9 mouse cellular contexts compared by ENCODE assay signal in genomic region chr2:157068701-157069354, GRCm38 (mm10). TPM values are rescaled to one million over a fixed set of nuclear protein-coding genes. Genes with fewer than 3 reads are reported as not detected.
DNase-seq lines count a peak whose midpoint lies in the region; ATAC-seq and TF ChIP-seq lines count a peak whose summit lies in the region.
"Had no signal": no experiment of that assay in that cellular context is flagged by ENCODE, and none has a peak within 500 bp of the region (broad histone marks: within the 10 kb centered on the region; RNA-seq: fewer than 3 reads in every experiment).

No protein-coding gene starts in this region.

- no peak for ATAC-seq in heart, embryonic 16.5 days (replicated peaks; ENCODE audit: extremely low read depth, insufficient read depth, low FRiP score)
- ATAC-seq in midbrain, embryonic 16.5 days = no peak

- no peaks in the 10 kb centered on the region for H3K27me3 ChIP-seq in heart, embryonic 16.5 days (ENCODE audit: control insufficient read depth, insufficient read depth, low read length)
- no peaks in the 10 kb centered on the region for H3K27me3 ChIP-seq in midbrain, embryonic 16.5 days (ENCODE audit: control insufficient read depth, insufficient read depth, low read depth, low read length)

- H3K9ac ChIP-seq in heart, embryonic 16.5 days (ENCODE audit: low read length) = peak overlapping the region; percentile 46
- H3K9ac ChIP-seq in midbrain, embryonic 16.5 days (ENCODE audit: low read depth, low read length) = peak overlapping the region; percentile 48

- peaks cover 91% of the 10 kb centered on the region for H3K4me1 ChIP-seq in heart, embryonic 16.5 days (ENCODE audit: control insufficient read depth, insufficient read depth, low read length)
- peaks cover 73% of the 10 kb centered on the region for H3K4me1 ChIP-seq in midbrain, embryonic 16.5 days (ENCODE audit: control insufficient read depth, insufficient read depth, low read length)

- DNase-seq in layer of hippocampus, adult 2 months (ENCODE audit: low spot score in 2 of 2) = no peak
- DNase-seq in layer of hippocampus, adult 9-11 months = no peak
- peak; percentile 74 for DNase-seq in cerebellum, postnatal 14 days
- DNase-seq in embryo, embryonic 10 days (ENCODE audit: low spot score) = no peak
- no peak for DNase-seq in c-Kit-positive CD71-positive TER-119-positive erythroid progenitor cells, embryonic 14.5 days (ENCODE audit: low spot score)
- DNase-seq in thymus, postnatal 4 days = no peak

- no peak for TF ChIP-seq CTCF in layer of hippocampus, adult 2 months (conservative IDR thresholded peaks at IDR 0.05)

- 53% methylated on average over 14 of the region's 14 CpGs for WGBS in heart, embryonic 16.5 days
- WGBS in midbrain, embryonic 16.5 days = 49% methylated on average over 14 of the region's 14 CpGs

- no peaks in the 10 kb centered on the region for H3K36me3 ChIP-seq in heart, embryonic 16.5 days (ENCODE audit: control insufficient read depth, insufficient read depth)
- 0 out of 2 replicates have a peak, but pooled peaks cover 2% of the 10 kb centered on the region for H3K36me3 ChIP-seq in midbrain, embryonic 16.5 days (ENCODE audit: control insufficient read depth, insufficient read depth, low read length)

- no peaks in the 10 kb centered on the region for H3K9me3 ChIP-seq in heart, embryonic 16.5 days (replicated peaks; ENCODE audit: control insufficient read depth, low read length)
- no peaks in the 10 kb centered on the region for H3K9me3 ChIP-seq in midbrain, embryonic 16.5 days (replicated peaks; ENCODE audit: control insufficient read depth, low read length, poor library complexity, severe bottlenecking)

- no peak overlapping the region; the same call in 1 of the 2 replicates for H3K4me3 ChIP-seq in layer of hippocampus, adult 2 months
- no peak overlapping the region for H3K4me3 ChIP-seq in heart, embryonic 16.5 days (ENCODE audit: low read length)
- no peak overlapping the region for H3K4me3 ChIP-seq in midbrain, embryonic 16.5 days (ENCODE audit: low read depth, low read length)

- peak overlapping the region; percentile 83 for H3K27ac ChIP-seq in layer of hippocampus, adult 2 months
- peak overlapping the region; percentile 80 for H3K27ac ChIP-seq in heart, embryonic 16.5 days (ENCODE audit: low read length)
- peak overlapping the region; percentile 61 for H3K27ac ChIP-seq in midbrain, embryonic 16.5 days (ENCODE audit: low read length)

- H3K4me2 ChIP-seq in heart, embryonic 16.5 days (ENCODE audit: low read depth, low read length) = peak overlapping the region; percentile 25; the same call in 1 of the 2 replicates
- peak overlapping the region; percentile 14; the same call in 1 of the 2 replicates for H3K4me2 ChIP-seq in midbrain, embryonic 16.5 days (ENCODE audit: low read length)

RNA-seq across cellular contexts. Expression of gene Soga1, which starts 10.2 kb away (rescaled TPM):
- 10 to 100 TPM; 31.4 to 36.3 TPM for total RNA-seq in layer of hippocampus, adult 2 months (2021)
- 1.7 and 3.1 TPM in 2 replicates for polyA plus RNA-seq in heart, embryonic 16.5 days (2015; fragmentation: Nextera tagmentation; extraction: Ambion mirVana)
- polyA plus RNA-seq in midbrain, embryonic 16.5 days (2015; fragmentation: Nextera tagmentation; extraction: Ambion mirVana) = 5.2 and 5.5 TPM in 2 replicates

RNA-seq across cellular contexts. Expression of gene Tldc2, which starts 18.0 kb away (rescaled TPM):
- not detected for total RNA-seq in layer of hippocampus, adult 2 months (2021)
- polyA plus RNA-seq in heart, embryonic 16.5 days (2015; fragmentation: Nextera tagmentation; extraction: Ambion mirVana) = not detected in 2 replicates
- polyA plus RNA-seq in midbrain, embryonic 16.5 days (2015; fragmentation: Nextera tagmentation; extraction: Ambion mirVana) = not detected in 2 replicates
- polyA plus RNA-seq: gonadal fat pad, adult 2 months had no signal

Comparison
In these comparisons a context has a peak if more than half of its experiments do, and no peak if none do; other contexts are left out.
1. DNase-seq: peak in cerebellum, postnatal 14 days (2 of 2); none in layer of hippocampus, adult 2 months (0 of 2), layer of hippocampus, adult 9-11 months (single experiment), embryo, embryonic 10 days (single experiment), c-Kit-positive CD71-positive TER-119-positive erythroid progenitor cells, embryonic 14.5 days (single experiment) and thymus, postnatal 4 days (single experiment).
2. Peak in every context shown above with its lines, with median percentiles within 50 percentile points of each other: H3K27ac ChIP-seq.